Comparison of ENCODE assay signal across 8 mouse cellular contexts in the genomic region with DNA sequence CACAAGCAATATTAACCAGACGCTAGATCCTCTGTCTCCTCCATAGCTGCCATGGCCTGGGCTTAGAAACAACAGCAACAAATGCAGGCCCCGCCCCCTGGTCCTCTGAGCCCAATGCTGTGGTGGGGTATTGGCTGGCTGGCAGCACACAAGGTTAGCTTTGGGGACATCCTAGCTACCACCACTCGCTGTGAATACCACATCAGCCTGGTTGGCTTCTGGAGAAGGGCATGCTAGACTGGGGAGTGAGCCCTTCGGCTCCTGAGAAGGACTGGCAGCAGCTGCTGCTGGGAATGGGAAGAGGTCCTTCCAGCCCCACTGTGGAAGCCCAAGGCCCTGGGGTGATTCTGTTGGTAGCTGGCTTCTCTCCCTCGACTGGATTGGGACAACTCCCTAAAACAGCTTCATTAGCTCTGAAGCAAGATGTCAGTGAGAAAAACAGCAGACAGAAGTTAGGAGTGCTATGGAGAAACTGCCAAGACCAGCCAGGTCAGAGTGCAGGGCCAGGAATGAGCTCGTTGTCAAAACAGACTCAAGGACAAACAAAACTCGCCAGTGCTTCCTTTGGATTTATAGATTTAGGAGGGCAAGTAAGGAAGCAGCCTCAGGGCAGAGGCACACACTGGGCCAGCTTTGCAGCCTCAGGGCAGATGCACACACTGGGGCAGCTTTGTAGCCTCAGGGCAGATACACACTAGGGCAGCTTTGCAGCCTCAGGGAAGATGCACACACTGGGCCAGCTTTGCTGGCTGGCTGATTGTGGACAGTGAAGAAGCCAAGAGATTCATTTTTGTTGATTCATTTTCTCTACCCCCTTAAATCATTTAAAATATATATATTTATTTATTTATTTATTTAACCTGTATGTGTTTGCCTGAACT. TPM values are rescaled to one million over a fixed set of nuclear protein-coding genes. Genes with fewer than 3 reads are reported as not detected.
DNase-seq lines count a peak whose midpoint lies in the region; ATAC-seq and TF ChIP-seq lines count a peak whose summit lies in the region.
"Not testable (repeated sequence)": the region's sequence is repeated elsewhere in the genome, so short reads cannot be mapped to it uniquely, and the experiment has no call there.
"Had no signal": no experiment of that assay in that cellular context is flagged by ENCODE, and none has a peak within 500 bp of the region (broad histone marks: within the 10 kb centered on the region; RNA-seq: fewer than 3 reads in every experiment).

No protein-coding gene starts in this region.

- H3K9me3 ChIP-seq in heart, embryonic 13.5 days; intestine, postnatal 0 days (ENCODE audit: control insufficient read depth); liver, embryonic 13.5 days (replicated peaks); stomach, embryonic 15.5 days: not testable (repeated sequence)

- H3K4me2 ChIP-seq in heart, embryonic 13.5 days; intestine, postnatal 0 days (replicated peaks; ENCODE audit: low read depth); liver, embryonic 13.5 days; stomach, embryonic 15.5 days: not testable (repeated sequence)

- H3K36me3 ChIP-seq in heart, embryonic 13.5 days; intestine, postnatal 0 days (ENCODE audit: control insufficient read depth, insufficient read depth); liver, embryonic 13.5 days; stomach, embryonic 15.5 days: not testable (repeated sequence)

- peak; percentile 62 for DNase-seq in adrenal gland, postnatal 14 days
- peak; percentile 67 for DNase-seq in kidney, postnatal 10 days
- DNase-seq in liver, embryonic 13.5 days: not testable (repeated sequence)
- DNase-seq in lung, postnatal 25 days (ENCODE audit: low spot score): peak; percentile 42

- H3K27me3 ChIP-seq in heart, embryonic 13.5 days (replicated peaks); intestine, postnatal 0 days (replicated peaks; ENCODE audit: control insufficient read depth, insufficient read depth, low read length); liver, embryonic 13.5 days; stomach, embryonic 15.5 days (replicated peaks): not testable (repeated sequence)

- peak overlapping the region; percentile 36; the same call in 1 of the 2 replicates for H3K27ac ChIP-seq in heart, embryonic 13.5 days (replicated peaks)
- H3K27ac ChIP-seq in intestine, postnatal 0 days (ENCODE audit: low read depth, low read length): peak overlapping the region; percentile 21; the same call in 1 of the 2 replicates
- H3K27ac ChIP-seq in liver, embryonic 13.5 days: peak overlapping the region; percentile 60
- peak overlapping the region; percentile 73 for H3K27ac ChIP-seq in stomach, embryonic 15.5 days

- TF ChIP-seq CTCF in intestine, postnatal 0 days (IDR thresholded peaks at IDR 0.05; ENCODE audit: low read depth): not testable (repeated sequence)

- not testable (repeated sequence) for H3K9ac ChIP-seq in heart, embryonic 13.5 days; intestine, postnatal 0 days (ENCODE audit: low read depth, low read length); liver, embryonic 13.5 days; stomach, embryonic 15.5 days

- peaks cover 34% of the 10 kb centered on the region for H3K4me1 ChIP-seq in heart, embryonic 13.5 days
- H3K4me1 ChIP-seq in intestine, postnatal 0 days (replicated peaks; ENCODE audit: control insufficient read depth, insufficient read depth, low read length); stomach, embryonic 15.5 days: not testable (repeated sequence)
- peaks cover 75% of the 10 kb centered on the region for H3K4me1 ChIP-seq in liver, embryonic 13.5 days (replicated peaks)

- whole genome bisulfite sequencing in heart, embryonic 13.5 days: 34% methylated on average over 7 of the region's 7 CpGs
- WGBS in intestine, postnatal 0 days: 35% methylated on average over 7 of the region's 7 CpGs
- 61% methylated on average over 7 of the region's 7 CpGs for WGBS in liver, embryonic 13.5 days (ENCODE audit: insufficient replicate concordance)
- 39% methylated on average over 7 of the region's 7 CpGs for WGBS in stomach, embryonic 15.5 days

- ATAC-seq in heart, embryonic 13.5 days (ENCODE audit: extremely low read depth, insufficient number of reproducible peaks, low FRiP score, low TSS enrichment); intestine, postnatal 0 days; liver, embryonic 13.5 days (ENCODE audit: low read depth); stomach, embryonic 15.5 days (ENCODE audit: insufficient read depth, low FRiP score, low read depth): not testable (repeated sequence)

- H3K4me3 ChIP-seq in heart, embryonic 13.5 days; intestine, postnatal 0 days (ENCODE audit: low read depth, low read length); liver, embryonic 13.5 days (replicated peaks); stomach, embryonic 15.5 days (replicated peaks): not testable (repeated sequence)

RNA-seq across cellular contexts. Expression of a gene that starts 2.2 kb away (rescaled TPM):
- 68.0 and 87.5 TPM in 2 replicates for total RNA-seq in adrenal gland, postnatal 14 days (2021)
- polyA plus RNA-seq in heart, embryonic 13.5 days (2015; fragmentation: Nextera tagmentation; extraction: Ambion mirVana): 50.9 and 63.2 TPM in 2 replicates
- 61.7 and 71.6 TPM in 2 replicates for polyA plus RNA-seq in intestine, postnatal 0 days (2015; fragmentation: Nextera tagmentation; extraction: Ambion mirVana)
- 58.0 and 65.2 TPM in 2 replicates for polyA plus RNA-seq in liver, embryonic 13.5 days (2015; fragmentation: Nextera tagmentation; extraction: Ambion mirVana)
- polyA plus RNA-seq in stomach, embryonic 15.5 days (2015; fragmentation: Nextera tagmentation; extraction: Ambion mirVana): 109 and 122 TPM in 2 replicates

RNA-seq across cellular contexts. Expression of a gene that starts 23.2 kb away (rescaled TPM):
- total RNA-seq in adrenal gland, postnatal 14 days (2021): 22.4 and 26.9 TPM in 2 replicates
- polyA plus RNA-seq in heart, embryonic 13.5 days (2015; fragmentation: Nextera tagmentation; extraction: Ambion mirVana): 5.4 and 6.3 TPM in 2 replicates
- polyA plus RNA-seq in intestine, postnatal 0 days (2015; fragmentation: Nextera tagmentation; extraction: Ambion mirVana): 2.6 and 3.9 TPM in 2 replicates
- polyA plus RNA-seq in liver, embryonic 13.5 days (2015; fragmentation: Nextera tagmentation; extraction: Ambion mirVana): 0.96 and 1.8 TPM in 2 replicates
- polyA plus RNA-seq in stomach, embryonic 15.5 days (2015; fragmentation: Nextera tagmentation; extraction: Ambion mirVana): 8.5 and 9.6 TPM in 2 replicates
- polyA plus RNA-seq: erythroblast, embryonic 14.5 days had no signal

RNA-seq across cellular contexts. Expression of a gene that starts 43.9 kb away (rescaled TPM):
- total RNA-seq in adrenal gland, postnatal 14 days (2021): 262 and 280 TPM in 2 replicates
- polyA plus RNA-seq in heart, embryonic 13.5 days (2015; fragmentation: Nextera tagmentation; extraction: Ambion mirVana): 242 and 287 TPM in 2 replicates
- polyA plus RNA-seq in intestine, postnatal 0 days (2015; fragmentation: Nextera tagmentation; extraction: Ambion mirVana): 308 and 311 TPM in 2 replicates
- polyA plus RNA-seq in liver, embryonic 13.5 days (2015; fragmentation: Nextera tagmentation; extraction: Ambion mirVana): 201 and 214 TPM in 2 replicates
- 315 and 328 TPM in 2 replicates for polyA plus RNA-seq in stomach, embryonic 15.5 days (2015; fragmentation: Nextera tagmentation; extraction: Ambion mirVana)

RNA-seq across cellular contexts. Expression of a gene that starts 43.9 kb away (rescaled TPM):
- total RNA-seq in adrenal gland, postnatal 14 days (2021): 40.5 and 46.3 TPM in 2 replicates
- 14.0 and 17.6 TPM in 2 replicates for polyA plus RNA-seq in heart, embryonic 13.5 days (2015; fragmentation: Nextera tagmentation; extraction: Ambion mirVana)
- polyA plus RNA-seq in intestine, postnatal 0 days (2015; fragmentation: Nextera tagmentation; extraction: Ambion mirVana): 10.5 and 11.6 TPM in 2 replicates
- 11.6 and 12.4 TPM in 2 replicates for polyA plus RNA-seq in liver, embryonic 13.5 days (2015; fragmentation: Nextera tagmentation; extraction: Ambion mirVana)
- polyA plus RNA-seq in stomach, embryonic 15.5 days (2015; fragmentation: Nextera tagmentation; extraction: Ambion mirVana): 19.3 and 22.0 TPM in 2 replicates

Comparison
In these comparisons a context has a peak if more than half of its experiments do, and no peak if none do; other contexts are left out.
1. H3K27ac ChIP-seq: peak in every context shown above with its lines; median percentile 73 in stomach, embryonic 15.5 days; 60 in liver, embryonic 13.5 days; 36 in heart, embryonic 13.5 days; 21 in intestine, postnatal 0 days.